Mouse (Mus musculus) embryonic facial prominence, embryonic 14.5 days (tissue): ENCODE data around the gene Slc27a3. TPM values are rescaled to one million over a fixed set of nuclear protein-coding genes. Genes with fewer than 3 reads are reported as not detected.

Source experiments
- ATAC-seq: fragments of 200-750 bp; cut with Nextera tagmentation; 2 replicates; pipeline ENCODE4 v1.8.0; 2017; ENCODE audit warnings: low read depth, moderate number of reproducible peaks, moderate TSS enrichment
- DNase-seq: peaks from one replicate; pipeline ENCODE4 v3.0.0-alpha.2; 2015; ENCODE audit warnings: low spot score
- H3K27ac ChIP-seq: fragments of 300-500 bp; sonication (generic); replicated peaks from 2 replicates; pipeline ENCODE4 v1.5.1; 2014; ENCODE audit warnings: low read depth, mild to moderate bottlenecking, low read length, moderate library complexity
- H3K27me3 ChIP-seq: fragments of 300-500 bp; sonication (generic); replicated peaks from 2 replicates; pipeline ENCODE4 v1.6.1; 2014; ENCODE audit warnings: low read length; ENCODE audit not compliant: control insufficient read depth, insufficient read depth
- H3K36me3 ChIP-seq: fragments of 300-500 bp; sonication (generic); 2 replicates; pipeline ENCODE4 v1.6.1; 2014; ENCODE audit warnings: low read length, mixed read lengths; ENCODE audit not compliant: control insufficient read depth, insufficient read depth
- H3K4me1 ChIP-seq: fragments of 300-500 bp; sonication (generic); 2 replicates; pipeline ENCODE4 v1.6.1; 2014; ENCODE audit warnings: antibody characterized with exemption, low read length; ENCODE audit not compliant: control insufficient read depth, insufficient read depth
- H3K4me2 ChIP-seq: fragments of 300-500 bp; sonication (generic); 2 replicates; pipeline ENCODE4 v1.6.1; 2014; ENCODE audit warnings: low read depth, mild to moderate bottlenecking, low read length, moderate library complexity, mixed read lengths
- H3K4me3 ChIP-seq: fragments of 300-500 bp; sonication (generic); 2 replicates; pipeline ENCODE4 v1.5.1; 2014; ENCODE audit warnings: low read depth, mild to moderate bottlenecking, low read length
- H3K9ac ChIP-seq: fragments of 300-500 bp; sonication (generic); 2 replicates; pipeline ENCODE4 v1.6.1; 2014; ENCODE audit warnings: low read depth, mild to moderate bottlenecking, low read length, moderate library complexity, mixed read lengths
- H3K9me3 ChIP-seq: fragments of 300-500 bp; sonication (generic); 2 replicates; pipeline ENCODE4 v1.6.1; 2016; ENCODE audit warnings: low read length; ENCODE audit not compliant: control insufficient read depth
- WGBS: fragments of 180-500 bp; shearing (Covaris S2); extraction: QIAGEN DNeasy Blood & Tissue Kit; methylation state at CpG from one replicate; pipeline ENCODE4 v1.1.7; 2014; 5-methylcytosine and 5-hydroxymethylcytosine counted together
- polyA plus RNA-seq: library from polyadenylated mRNA; unstranded; fragments of >200 nt; fragmentation: Nextera tagmentation; extraction: Ambion mirVana; gene quantifications from 2 replicates; pipeline ENCODE4 v1.2.1, GENCODE M21; 2014

Gene Slc27a3
- polyA plus RNA-seq = 24.3 and 26.2 TPM in 2 replicates

DNA sequence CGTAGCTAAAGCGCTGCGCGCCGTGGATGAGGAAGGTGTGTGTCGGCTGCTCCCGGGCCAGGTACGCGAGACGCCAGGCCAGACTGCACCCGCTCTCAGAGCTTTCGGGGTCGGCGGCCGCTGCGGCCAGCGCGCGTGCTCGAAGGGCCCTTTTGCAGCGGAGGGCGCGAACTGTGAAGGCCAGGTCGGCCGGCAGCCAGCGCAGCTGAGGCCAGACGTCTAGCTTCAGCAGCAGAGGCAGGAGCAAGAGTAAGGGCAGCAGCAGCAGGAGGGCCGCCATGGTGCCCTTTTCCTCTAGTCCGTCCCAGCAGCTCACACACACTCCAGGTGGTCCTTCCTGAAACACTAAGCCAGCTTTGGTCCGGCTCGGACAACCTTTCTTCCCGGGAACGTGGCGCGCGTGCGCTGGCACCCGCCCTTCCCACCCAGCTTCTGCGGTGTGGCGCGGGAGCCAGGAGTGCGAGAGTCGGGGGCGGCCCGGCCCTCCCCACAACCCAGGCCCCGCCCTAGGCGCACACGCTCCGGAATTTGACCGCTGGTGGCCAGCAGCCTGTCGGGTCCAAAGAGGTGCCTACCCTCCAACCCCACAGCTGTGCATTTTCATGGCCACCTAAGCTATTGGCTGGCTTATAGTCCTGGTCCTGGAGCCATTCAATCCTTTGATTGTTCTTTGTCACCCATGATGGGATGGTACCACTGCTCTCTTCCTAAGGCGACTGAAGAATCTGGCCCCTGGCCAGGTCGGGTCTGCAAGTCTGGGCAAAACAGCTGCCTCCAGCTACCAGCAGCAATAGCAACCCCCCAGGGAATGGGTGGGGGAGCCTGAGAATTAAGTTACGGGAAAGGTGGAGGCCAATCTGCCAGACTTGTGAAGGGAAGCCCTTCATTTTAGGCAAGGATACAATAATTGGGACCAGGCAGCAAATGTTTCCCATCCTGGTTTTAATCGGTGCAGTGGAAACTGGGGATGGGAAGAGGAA, at the start of gene Slc27a3:
TSS of gene Slc27a3 (minus strand) at position 428 of the 980 bp plus-strand sequence.
- ATAC-seq (peak; percentile 78), DNase-seq (peak; percentile 94)
- H3K4me1 ChIP-seq = peaks cover 35% of the 10 kb centered on the region
- peaks cover 63% of the 10 kb centered on the region for H3K36me3 ChIP-seq
- H3K27me3 ChIP-seq = no peaks in the 10 kb centered on the region
- H3K9ac ChIP-seq = peak within 1 kb of the TSS; percentile 86
- H3K4me3 ChIP-seq = peak within 1 kb of the TSS; percentile 77
- peak within 1 kb of the TSS; percentile 98 for H3K4me2 ChIP-seq
- H3K27ac ChIP-seq = peak within 1 kb of the TSS; percentile 92
- no peaks in the 10 kb centered on the region for H3K9me3 ChIP-seq
- under 1% methylated on average over 46 of the region's 55 CpGs for WGBS

- WGBS = 67% methylated on average over 4 of the region's 4 CpGs
- Histone ChIP-seq H3K4me1 (peaks cover 6% of the 10 kb centered on the region), H3K27me3 (no peaks in the 10 kb centered on the region), H3K36me3 (no peaks in the 10 kb centered on the region), H3K9ac (no peak overlapping the region), H3K27ac (no peak overlapping the region), H3K4me2 (no peak overlapping the region), H3K9me3 (no peaks in the 10 kb centered on the region), H3K4me3 (no peak overlapping the region)
- ATAC-seq = no peak
- no peak for DNase-seq
Observed at GRCm38 (mm10) chr3:90437131-90437530, 47.4 kb upstream of the Slc27a3 start.

DNA sequence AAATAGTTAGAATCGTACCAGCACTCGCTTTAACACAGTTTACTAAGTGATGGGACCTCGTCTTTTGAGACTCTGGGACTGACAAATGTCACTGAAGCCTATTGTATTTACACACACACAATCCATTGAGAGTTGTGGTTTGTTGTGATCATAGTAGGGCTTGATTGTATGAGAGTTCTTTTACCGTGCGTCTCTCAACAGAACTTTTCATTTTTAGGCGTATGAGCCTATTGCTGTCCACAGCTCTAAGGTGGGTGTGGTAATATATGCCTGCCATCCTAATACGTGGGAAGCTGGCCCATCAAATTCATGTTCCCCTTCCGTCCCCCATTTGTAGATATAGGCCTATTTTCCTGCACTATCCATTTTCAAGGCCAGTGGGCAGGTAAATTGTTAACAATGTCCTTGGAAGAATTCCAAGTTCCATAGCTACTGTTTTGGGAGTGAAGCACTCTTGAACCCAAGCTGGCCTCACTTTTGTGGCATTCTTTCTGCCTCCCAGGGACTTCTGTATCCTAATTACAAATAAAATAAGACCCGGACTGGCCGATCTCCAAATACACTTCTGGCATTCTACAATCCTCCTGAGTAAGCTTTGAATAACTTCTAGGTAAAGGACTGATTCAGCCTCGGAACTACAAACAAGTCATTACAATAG, 44.5 kb upstream of the Slc27a3 start:
- no peak for ATAC-seq
- Histone ChIP-seq H3K4me1 (peaks cover 18% of the 10 kb centered on the region), H3K27ac (peak overlapping the region; percentile 94), H3K27me3 (no peaks in the 10 kb centered on the region), H3K9me3 (no peaks in the 10 kb centered on the region), H3K9ac (peak overlapping the region; percentile 61), H3K36me3 (no peaks in the 10 kb centered on the region), H3K4me3 (peak overlapping the region; percentile 68), H3K4me2 (peak overlapping the region; percentile 76)
- WGBS = 51% methylated on average over 11 of the region's 11 CpGs
- DNase-seq = no peak

DNA sequence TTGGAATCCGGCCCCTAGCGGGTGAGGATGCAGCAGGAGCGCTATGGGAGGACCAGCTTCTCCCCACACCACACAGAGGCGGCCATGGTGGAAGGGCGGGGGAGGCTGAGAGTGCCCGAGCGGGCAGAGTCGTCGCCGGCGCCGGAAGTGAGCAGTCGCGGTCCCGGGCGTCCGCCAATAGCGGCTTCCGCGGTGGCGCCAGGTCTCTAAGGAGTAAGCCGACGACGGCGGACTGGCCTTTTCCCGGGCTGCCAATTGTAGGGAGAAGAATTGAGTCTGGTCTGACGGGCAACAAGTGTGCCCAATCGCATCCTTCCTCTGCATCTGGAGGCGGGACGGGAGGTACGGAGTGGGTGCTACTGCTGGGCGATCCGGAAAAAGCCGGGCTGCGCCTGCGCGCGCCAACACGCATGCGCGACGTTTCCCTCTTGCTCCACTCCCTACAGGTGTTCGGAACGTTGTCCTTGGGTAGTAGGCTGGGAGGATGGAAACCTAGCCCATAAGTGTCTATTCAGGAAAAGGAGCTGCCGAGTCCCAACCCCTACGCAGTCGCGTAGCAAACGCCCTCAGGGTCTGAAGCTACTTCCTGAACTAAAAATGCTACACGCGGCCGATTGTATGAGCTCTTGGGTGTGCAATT, 43.8 kb upstream of the Slc27a3 start, which contains the start of gene Ints3:
TSS of gene Ints3 (minus strand) at position 242 of the 640 bp plus-strand sequence.
- Histone ChIP-seq H3K27me3 (no peaks in the 10 kb centered on the region), H3K4me3 (peak within 1 kb of the TSS; percentile 68), H3K36me3 (no peaks in the 10 kb centered on the region), H3K9me3 (no peaks in the 10 kb centered on the region), H3K27ac (peak within 1 kb of the TSS; percentile 94), H3K4me2 (peak within 1 kb of the TSS; percentile 76), H3K9ac (peak within 1 kb of the TSS; percentile 88), H3K4me1 (peaks cover 18% of the 10 kb centered on the region)
- ATAC-seq (peak; percentile 100), DNase-seq (peak; percentile 100)
- under 1% methylated on average over 33 of the region's 52 CpGs for WGBS

DNA sequence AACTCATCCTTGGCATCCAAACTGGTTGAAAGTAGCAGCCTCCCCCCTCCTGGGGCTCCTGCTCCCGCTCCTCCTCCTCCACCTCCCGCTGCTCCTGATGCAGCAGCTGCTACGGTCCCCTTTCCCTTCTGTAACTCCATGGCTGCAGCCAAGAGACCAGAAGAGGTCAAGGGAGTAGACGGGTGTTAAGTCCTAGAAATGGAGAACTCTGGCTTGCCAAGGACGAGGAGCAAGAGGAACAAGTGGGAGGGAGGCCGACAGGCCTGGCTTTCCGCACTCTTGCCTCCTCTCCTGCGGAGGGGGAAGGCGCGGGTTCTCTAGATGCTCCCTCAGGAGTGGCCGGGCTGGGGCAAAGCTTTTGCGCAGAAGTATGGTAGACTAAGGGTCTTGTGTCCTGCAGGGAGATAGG, 43.1 kb upstream of the Slc27a3 start:
- 0% methylated on average over 9 of the region's 12 CpGs for WGBS
- H3K36me3 ChIP-seq = no peaks in the 10 kb centered on the region
- peak overlapping the region; percentile 76 for H3K4me2 ChIP-seq
- H3K4me3 ChIP-seq = peak overlapping the region; percentile 68
- no peaks in the 10 kb centered on the region for H3K27me3 ChIP-seq
- H3K27ac ChIP-seq = peak overlapping the region; percentile 94
- ATAC-seq (peak; percentile 4; the same call in 1 of the 2 replicates), DNase-seq (peak; percentile 34)
- H3K4me1 ChIP-seq = peaks cover 18% of the 10 kb centered on the region
- H3K9ac ChIP-seq = peak overlapping the region; percentile 88
- H3K9me3 ChIP-seq = no peaks in the 10 kb centered on the region

DNA sequence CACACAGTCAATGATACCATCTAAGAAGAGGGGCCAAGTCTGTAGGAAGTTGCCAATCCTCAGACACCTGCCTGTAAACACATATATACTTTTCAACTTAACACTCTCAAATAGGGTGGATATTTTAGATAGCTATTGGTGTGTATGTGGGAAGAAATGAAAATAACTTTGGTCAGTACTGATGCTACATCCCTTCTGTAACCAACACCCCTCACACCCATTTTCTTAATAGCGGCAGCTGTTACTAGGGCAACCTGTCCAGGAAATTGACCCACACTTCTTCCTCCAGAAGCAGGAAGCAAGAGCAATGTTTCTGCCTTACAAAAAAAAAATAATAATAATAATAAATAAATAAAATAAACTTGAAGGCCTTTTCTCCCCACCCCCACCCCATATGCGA, 42.6 kb upstream of the Slc27a3 start:
- 13% methylated on average over 2 of the region's 2 CpGs for WGBS
- H3K27ac ChIP-seq = no peak overlapping the region

GRCm38 (mm10) chr3:90429576-90429975, 39.8 kb upstream of the Slc27a3 start:
- Histone ChIP-seq H3K27ac (no peak overlapping the region), H3K9ac (no peak overlapping the region), H3K27me3 (no peaks in the 10 kb centered on the region), H3K36me3 (no peaks in the 10 kb centered on the region), H3K9me3 (no peaks in the 10 kb centered on the region), H3K4me3 (no peak overlapping the region), H3K4me2 (no peak overlapping the region), H3K4me1 (peaks cover 18% of the 10 kb centered on the region)
- 89% methylated on average over 3 of the region's 3 CpGs for WGBS
- DNase-seq (no peak), ATAC-seq (no peak)

More for the DNA sequence above, 42.6 kb upstream of the Slc27a3 start:
- Histone ChIP-seq H3K9me3 (no peaks in the 10 kb centered on the region), H3K4me3 (peak overlapping the region; percentile 68), H3K36me3 (no peaks in the 10 kb centered on the region), H3K27me3 (no peaks in the 10 kb centered on the region), H3K9ac (peak overlapping the region; percentile 88), H3K4me1 (peaks cover 18% of the 10 kb centered on the region), H3K4me2 (peak overlapping the region; percentile 76)
- DNase-seq = no peak
- no peak for ATAC-seq

DNA sequence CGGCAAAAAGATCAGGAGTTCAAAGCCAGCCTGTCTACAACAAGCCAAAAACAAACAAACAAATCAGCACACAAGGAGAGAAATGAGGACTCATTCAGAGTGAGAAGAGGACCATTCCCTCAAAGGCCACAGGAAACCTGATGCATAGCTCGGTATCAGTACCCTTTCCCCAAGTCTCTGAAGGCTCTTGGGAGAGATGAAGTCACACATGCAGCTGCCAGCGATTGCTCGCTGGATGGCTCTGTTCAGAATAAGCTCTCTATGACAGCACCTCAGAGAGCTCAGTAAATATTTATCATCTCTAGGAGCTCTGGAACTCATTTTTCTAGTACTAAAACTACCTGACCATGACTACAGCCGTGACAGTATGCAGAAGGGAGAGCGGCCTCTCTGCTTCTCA, 38.4 kb upstream of the Slc27a3 start:
- H3K9me3 ChIP-seq = no peaks in the 10 kb centered on the region
- DNase-seq = no peak
- no peaks in the 10 kb centered on the region for H3K27me3 ChIP-seq
- no peak overlapping the region for H3K4me2 ChIP-seq
- H3K9ac ChIP-seq = no peak overlapping the region
- H3K4me1 ChIP-seq = peaks cover 15% of the 10 kb centered on the region
- no peak overlapping the region for H3K4me3 ChIP-seq
- no peak for ATAC-seq
- H3K27ac ChIP-seq = no peak overlapping the region
- 75% methylated on average over 6 of the region's 6 CpGs for WGBS
- peaks cover 4% of the 10 kb centered on the region for H3K36me3 ChIP-seq
